Mouse (Mus musculus) midbrain, embryonic 16.5 days (tissue): ENCODE data around the gene Neb. TPM values are rescaled to one million over a fixed set of nuclear protein-coding genes. Genes with fewer than 3 reads are reported as not detected.

ENCODE experiments used
- ATAC-seq: fragments of 200-750 bp; cut with Nextera tagmentation; 2 replicates; pipeline ENCODE4 v1.8.0; 2017; ENCODE audit warnings: moderate TSS enrichment
- H3K27ac ChIP-seq: fragments of 300-500 bp; sonication (generic); 2 replicates; pipeline ENCODE4 v1.5.1; 2014; ENCODE audit warnings: mild to moderate bottlenecking, low read length, mixed read lengths
- H3K27me3 ChIP-seq: fragments of 300-500 bp; sonication (generic); 2 replicates; pipeline ENCODE4 v1.6.1; 2014; ENCODE audit warnings: low read depth, low read length, mixed read lengths; ENCODE audit not compliant: control insufficient read depth, insufficient read depth
- H3K36me3 ChIP-seq: fragments of 300-500 bp; sonication (generic); 2 replicates; pipeline ENCODE4 v1.6.1; 2014; ENCODE audit warnings: mild to moderate bottlenecking, low read length, moderate library complexity, mixed read lengths; ENCODE audit not compliant: control insufficient read depth, insufficient read depth
- H3K4me1 ChIP-seq: fragments of 300-500 bp; sonication (generic); 2 replicates; pipeline ENCODE4 v1.6.1; 2014; ENCODE audit warnings: mild to moderate bottlenecking, low read length, mixed read lengths; ENCODE audit not compliant: control insufficient read depth, insufficient read depth
- H3K4me2 ChIP-seq: fragments of 300-500 bp; sonication (generic); 2 replicates; pipeline ENCODE4 v1.6.1; 2014; ENCODE audit warnings: mild to moderate bottlenecking, low read length, mixed read lengths
- H3K4me3 ChIP-seq: fragments of 300-500 bp; sonication (generic); 2 replicates; pipeline ENCODE4 v1.5.1; 2014; ENCODE audit warnings: low read depth, mild to moderate bottlenecking, low read length, moderate library complexity, mixed read lengths
- H3K9ac ChIP-seq: fragments of 300-500 bp; sonication (generic); 2 replicates; pipeline ENCODE4 v1.6.1; 2014; ENCODE audit warnings: low read depth, low read length, mixed read lengths
- H3K9me3 ChIP-seq: fragments of 300-500 bp; sonication (generic); replicated peaks from 2 replicates; pipeline ENCODE4 v1.6.1; 2014; ENCODE audit warnings: mild to moderate bottlenecking, low read length, mixed read lengths; ENCODE audit not compliant: control insufficient read depth, poor library complexity, severe bottlenecking
- WGBS: fragments of 180-500 bp; shearing (Covaris S2); extraction: QIAGEN DNeasy Blood & Tissue Kit; methylation state at CpG from one replicate; pipeline ENCODE4 v1.1.7; 2014; 5-methylcytosine and 5-hydroxymethylcytosine counted together
- polyA plus RNA-seq: library from polyadenylated mRNA; unstranded; fragments of >200 nt; fragmentation: Nextera tagmentation; extraction: Ambion mirVana; gene quantifications from 2 replicates; pipeline ENCODE4 v1.2.1, GENCODE M21; 2015

The Neb gene
- polyA plus RNA-seq, 1 experiment from 2014 or later = 0.57 TPM

- Histone ChIP-seq H3K4me3 (no peak overlapping the region), H3K27ac (no peak overlapping the region), H3K27me3 (no peaks in the 10 kb centered on the region), H3K4me2 (no peak overlapping the region), H3K36me3 (no peaks in the 10 kb centered on the region), H3K9me3 (no peaks in the 10 kb centered on the region), H3K4me1 (no peaks in the 10 kb centered on the region), H3K9ac (no peak overlapping the region)
- 55% methylated on average over 2 of the region's 2 CpGs for WGBS
- no peak for ATAC-seq
These were observed 44.7 kb downstream of the Neb start for GRCm38 (mm10) chr2:52333535-52333934.

- H3K4me1 ChIP-seq = no peaks in the 10 kb centered on the region
- H3K9ac ChIP-seq = no peak overlapping the region
- no peaks in the 10 kb centered on the region for H3K27me3 ChIP-seq
- H3K4me2 ChIP-seq = no peak overlapping the region
- ATAC-seq = no peak
- no peaks in the 10 kb centered on the region for H3K9me3 ChIP-seq
- H3K4me3 ChIP-seq = no peak overlapping the region
- 86% methylated on average over 3 of the region's 3 CpGs for WGBS
- H3K27ac ChIP-seq = no peak overlapping the region
- H3K36me3 ChIP-seq = no peaks in the 10 kb centered on the region
These were observed 46.5 kb downstream of the Neb start for GRCm38 (mm10) chr2:52331761-52332160.

- Histone ChIP-seq H3K9ac (no peak overlapping the region), H3K4me3 (no peak overlapping the region), H3K9me3 (no peaks in the 10 kb centered on the region), H3K36me3 (no peaks in the 10 kb centered on the region), H3K4me2 (no peak overlapping the region), H3K4me1 (no peaks in the 10 kb centered on the region), H3K27ac (no peak overlapping the region), H3K27me3 (no peaks in the 10 kb centered on the region)
- no peak for ATAC-seq
- WGBS = 66% methylated on average over 4 of the region's 4 CpGs
These were observed 50.9 kb downstream of the Neb start for GRCm38 (mm10) chr2:52327244-52327815.

GRCm38 (mm10) chr2:52321866-52322265 lies 56.4 kb downstream of the Neb start:
- WGBS = 94% methylated on average over 3 of the region's 3 CpGs
- H3K36me3 ChIP-seq = no peaks in the 10 kb centered on the region
- H3K4me3 ChIP-seq = no peak overlapping the region

GRCm38 (mm10) chr2:52320175-52320574 lies 58.1 kb downstream of the Neb start:
- 94% methylated on average over 2 of the region's 2 CpGs for whole genome bisulfite sequencing
- H3K27ac ChIP-seq = no peak overlapping the region
- H3K9me3 ChIP-seq = no peaks in the 10 kb centered on the region
- no peak overlapping the region for H3K9ac ChIP-seq
- no peaks in the 10 kb centered on the region for H3K36me3 ChIP-seq
- H3K27me3 ChIP-seq = no peaks in the 10 kb centered on the region
- H3K4me1 ChIP-seq = no peaks in the 10 kb centered on the region
- H3K4me2 ChIP-seq = no peak overlapping the region
- H3K4me3 ChIP-seq = no peak overlapping the region
- no peak for ATAC-seq

More at GRCm38 (mm10) chr2:52321866-52322265, 56.4 kb downstream of the Neb start:
- ATAC-seq = no peak
- Histone ChIP-seq H3K27me3 (no peaks in the 10 kb centered on the region), H3K27ac (no peak overlapping the region), H3K4me1 (no peaks in the 10 kb centered on the region), H3K4me2 (no peak overlapping the region), H3K9me3 (no peaks in the 10 kb centered on the region), H3K9ac (no peak overlapping the region)

DNA sequence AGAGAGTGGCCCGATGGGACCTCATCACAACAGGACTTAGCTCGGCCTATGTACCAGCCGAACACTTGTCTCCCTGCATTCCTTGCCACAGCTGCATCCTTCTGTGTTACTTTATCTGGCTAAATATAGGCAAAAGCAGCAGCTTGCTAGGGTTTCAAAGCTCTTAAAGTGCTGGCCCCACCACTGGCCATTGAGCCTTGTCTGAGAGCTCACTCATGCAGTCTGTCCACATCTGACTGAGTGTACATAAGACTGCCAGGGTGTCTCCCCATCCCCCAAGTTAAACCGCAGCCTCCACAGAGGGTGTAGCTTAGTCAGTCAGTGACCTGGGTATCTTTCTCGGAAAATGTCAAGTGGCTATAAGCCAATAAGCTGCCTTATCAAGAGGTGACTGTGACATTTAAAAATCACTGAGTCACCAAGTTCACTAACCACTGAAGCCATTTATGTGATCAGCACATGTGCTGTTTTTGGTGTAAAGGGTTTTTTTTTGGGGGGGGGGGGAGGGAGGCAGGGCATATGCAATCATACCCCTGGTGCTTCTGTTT lies 59.2 kb downstream of the Neb start:
- Histone ChIP-seq H3K4me2 (no peak overlapping the region), H3K9ac (no peak overlapping the region), H3K27ac (no peak overlapping the region), H3K27me3 (no peaks in the 10 kb centered on the region), H3K4me1 (no peaks in the 10 kb centered on the region), H3K36me3 (no peaks in the 10 kb centered on the region), H3K9me3 (no peaks in the 10 kb centered on the region), H3K4me3 (no peak overlapping the region)
- 80% methylated on average over 5 of the region's 5 CpGs for WGBS
- no peak for ATAC-seq

DNA sequence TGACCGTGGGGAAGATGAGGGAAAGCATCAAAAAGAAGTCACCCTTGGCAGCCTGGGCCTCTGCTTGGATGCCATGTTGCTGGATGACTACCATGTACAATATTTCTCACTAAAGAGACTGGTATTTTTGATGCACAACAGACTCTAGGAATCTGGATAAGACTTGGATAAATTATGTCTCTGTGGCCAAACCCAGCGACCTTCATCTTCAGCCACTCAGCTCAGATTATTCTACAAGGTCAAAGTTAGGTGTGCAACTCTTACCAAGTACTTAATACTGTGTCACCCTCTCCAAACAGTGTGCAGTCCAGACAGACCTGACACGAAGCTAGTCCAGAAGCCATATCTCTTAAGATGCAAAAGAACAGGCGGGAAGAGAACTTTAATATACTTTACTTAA lies 60.8 kb downstream of the Neb start:
- H3K4me2 ChIP-seq = no peak overlapping the region
- 89% methylated on average over 4 of the region's 4 CpGs for WGBS
- ATAC-seq = no peak

GRCm38 (mm10) chr2:52315737-52316136 lies 62.5 kb downstream of the Neb start:
- H3K4me1 ChIP-seq = no peaks in the 10 kb centered on the region
- H3K4me3 ChIP-seq = no peak overlapping the region
- H3K9me3 ChIP-seq = no peaks in the 10 kb centered on the region
- no peaks in the 10 kb centered on the region for H3K27me3 ChIP-seq
- H3K9ac ChIP-seq = no peak overlapping the region
- ATAC-seq = no peak
- 84% methylated on average over 3 of the region's 3 CpGs for WGBS
- H3K36me3 ChIP-seq = no peaks in the 10 kb centered on the region
- no peak overlapping the region for H3K4me2 ChIP-seq
- H3K27ac ChIP-seq = no peak overlapping the region

More for the DNA sequence above, 60.8 kb downstream of the Neb start:
- H3K27ac ChIP-seq = no peak overlapping the region
- H3K36me3 ChIP-seq = no peaks in the 10 kb centered on the region
- H3K4me3 ChIP-seq = no peak overlapping the region
- no peaks in the 10 kb centered on the region for H3K4me1 ChIP-seq
- H3K9me3 ChIP-seq = no peaks in the 10 kb centered on the region
- no peak overlapping the region for H3K9ac ChIP-seq
- H3K27me3 ChIP-seq = no peaks in the 10 kb centered on the region

GRCm38 (mm10) chr2:52314922-52315730 lies 63.1 kb downstream of the Neb start:
- ATAC-seq = no peak
- Histone ChIP-seq H3K4me1 (no peaks in the 10 kb centered on the region), H3K36me3 (no peaks in the 10 kb centered on the region), H3K27me3 (no peaks in the 10 kb centered on the region), H3K9me3 (no peaks in the 10 kb centered on the region), H3K4me3 (no peak overlapping the region), H3K27ac (no peak overlapping the region), H3K9ac (no peak overlapping the region), H3K4me2 (no peak overlapping the region)
- WGBS = 68% methylated on average over 7 of the region's 7 CpGs
